Mouse (Mus musculus) kidney, adult 2 months (tissue): Measurements from ENCODE around the gene Il27ra. TPM values are rescaled to one million over a fixed set of nuclear protein-coding genes. Genes with fewer than 3 reads are reported as not detected.
"Not testable (repeated sequence)": the region's sequence is repeated elsewhere in the genome, so short reads cannot be mapped to it uniquely, and the experiment has no call there.

ENCODE experiments used
- DNase-seq: peaks from one replicate; pipeline ENCODE4 v3.0.0; 2021
- H3K27ac ChIP-seq: fragments of 200-500 bp; 2 replicates; pipeline ENCODE4 v1.5.1; 2012; ENCODE audit warnings: low read depth, low read length, control low read depth, inconsistent platforms; ENCODE audit not compliant: insufficient read depth
- H3K27me3 ChIP-seq: fragments of 200-500 bp; replicated peaks from 2 replicates; pipeline ENCODE4 v1.6.1; 2012; ENCODE audit warnings: mild to moderate bottlenecking, moderate library complexity, low read length, inconsistent platforms; ENCODE audit not compliant: control insufficient read depth, insufficient read depth
- H3K36me3 ChIP-seq: fragments of 200-500 bp; 2 replicates; pipeline ENCODE4 v1.6.1; 2012; ENCODE audit warnings: mild to moderate bottlenecking, moderate library complexity, low read length, inconsistent platforms; ENCODE audit not compliant: control insufficient read depth, insufficient read depth
- H3K4me1 ChIP-seq: fragments of 200-500 bp; 2 replicates; pipeline ENCODE4 v1.6.1; 2011; ENCODE audit warnings: low read length; ENCODE audit not compliant: control insufficient read depth, insufficient read depth
- H3K4me3 ChIP-seq: fragments of 200-500 bp; 2 replicates; pipeline ENCODE4 v1.5.1; 2011; ENCODE audit warnings: mild to moderate bottlenecking, low read depth, low read length, control low read depth; ENCODE audit not compliant: insufficient read depth
- CTCF ChIP-seq: fragments of 200-500 bp; conservative IDR thresholded peaks from 2 replicates; pipeline ENCODE4 v1.5.1; 2011; ENCODE audit warnings: low read depth, mild to moderate bottlenecking, control low read depth, low read length, moderate library complexity, mixed read lengths; ENCODE audit not compliant: insufficient read depth, insufficient read length
- POLR2A ChIP-seq: fragments of 200-500 bp; IDR thresholded peaks from one replicate; pipeline ENCODE4 v1.6.1; 2011; ENCODE audit warnings: low read depth, low read length, control low read depth
- WGBS: fragments of 180-500 bp; shearing (Covaris S2); methylation state at CpG from one replicate; pipeline ENCODE4 v1.1.7; 2018; 5-methylcytosine and 5-hydroxymethylcytosine counted together
- polyA plus RNA-seq: library from polyadenylated mRNA; depleted of rRNA; stranded (reverse); fragments of >200 nt; gene quantifications from 2 replicates; pipeline ENCODE4 v1.2.3, GENCODE M21; 2012

Gene Il27ra
- polyA plus RNA-seq, 1 experiment, result 5.6 TPM

DNA sequence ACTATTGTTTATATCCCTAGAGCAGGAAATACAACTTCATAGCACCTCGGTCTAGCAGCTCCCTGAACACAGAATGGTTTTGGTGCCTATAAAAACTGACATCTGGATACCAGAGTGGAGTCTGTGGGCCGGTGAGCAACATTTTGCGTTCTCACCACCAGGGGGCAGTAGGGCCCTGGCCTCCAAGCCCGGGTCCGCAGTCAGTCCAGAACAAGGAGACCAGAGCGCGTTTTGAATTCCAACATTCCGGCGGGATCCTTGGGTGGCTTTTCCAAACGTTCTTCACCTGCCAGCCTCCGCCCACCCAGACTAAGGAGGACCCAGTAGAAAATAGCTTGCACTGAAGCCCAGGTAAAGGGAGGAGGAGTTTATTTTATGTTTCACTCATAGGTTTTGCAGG is 32.5 kb downstream of the Il27ra start:
- Histone ChIP-seq H3K27me3 (no peaks in the 10 kb centered on the region), H3K4me1 (peaks cover 9% of the 10 kb centered on the region), H3K4me3 (no peak overlapping the region), H3K36me3 (no peaks in the 10 kb centered on the region), H3K27ac (no peak overlapping the region)
- peak; percentile 94 for DNase-seq
- WGBS, result 2% methylated on average over 11 of the region's 11 CpGs
- TF ChIP-seq CTCF, result peak; percentile 88
- TF ChIP-seq POLR2A, result no peak

DNA sequence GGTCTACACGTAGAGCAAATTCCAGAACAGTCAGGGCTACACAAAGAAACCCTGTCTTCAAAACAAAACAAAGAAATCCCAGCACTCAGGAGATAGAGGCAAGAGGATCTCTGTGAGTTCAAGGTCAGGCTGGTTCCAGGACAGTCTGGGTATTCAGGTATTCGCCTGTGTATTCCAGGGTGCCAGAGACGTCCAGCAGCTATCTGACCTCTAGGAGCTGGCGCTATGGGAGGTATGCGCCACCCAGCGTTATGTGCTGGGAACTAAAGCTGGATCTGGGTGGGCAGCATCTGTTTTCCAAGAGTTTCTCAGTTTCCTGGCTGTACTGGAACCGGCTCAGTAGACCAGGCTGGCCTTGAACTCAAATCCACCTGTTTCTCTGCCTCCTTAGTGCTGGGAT is 34.0 kb downstream of the Il27ra start:
- WGBS, result 49% methylated on average over 7 of the region's 7 CpGs
- no peaks in the 10 kb centered on the region for H3K27me3 ChIP-seq
- no peaks in the 10 kb centered on the region for H3K36me3 ChIP-seq
- H3K4me3 ChIP-seq, result no peak overlapping the region
- TF ChIP-seq POLR2A, result no peak
- TF ChIP-seq CTCF, result peak; percentile 51
- DNase-seq, result no peak
- H3K4me1 ChIP-seq, result peaks cover 13% of the 10 kb centered on the region
- H3K27ac ChIP-seq, result no peak overlapping the region

DNA sequence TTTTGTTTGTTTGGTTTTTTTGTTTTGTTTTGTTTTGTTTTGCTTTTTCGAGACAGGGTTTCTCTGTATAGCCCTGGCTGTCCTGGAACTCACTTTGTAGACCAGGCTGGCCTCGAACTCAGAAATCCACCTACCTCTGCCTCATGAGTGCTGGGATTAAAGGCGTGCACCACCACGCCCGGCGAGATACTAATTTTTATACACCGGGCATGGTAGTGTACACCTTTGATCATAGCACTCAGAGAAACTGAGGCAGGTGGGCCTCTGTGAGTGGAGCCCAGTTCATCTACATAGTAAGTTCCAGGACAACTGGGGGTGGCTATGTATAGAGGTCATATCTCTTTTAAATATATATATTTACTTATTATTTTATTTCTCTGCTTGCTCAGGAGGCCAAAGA is 36.9 kb downstream of the Il27ra start:
- not testable (repeated sequence) for H3K27me3 ChIP-seq, DNase-seq, H3K27ac ChIP-seq, H3K36me3 ChIP-seq, H3K4me3 ChIP-seq
- peaks cover 13% of the 10 kb centered on the region for H3K4me1 ChIP-seq
- 95% methylated on average over 7 of the region's 7 CpGs for WGBS

DNA sequence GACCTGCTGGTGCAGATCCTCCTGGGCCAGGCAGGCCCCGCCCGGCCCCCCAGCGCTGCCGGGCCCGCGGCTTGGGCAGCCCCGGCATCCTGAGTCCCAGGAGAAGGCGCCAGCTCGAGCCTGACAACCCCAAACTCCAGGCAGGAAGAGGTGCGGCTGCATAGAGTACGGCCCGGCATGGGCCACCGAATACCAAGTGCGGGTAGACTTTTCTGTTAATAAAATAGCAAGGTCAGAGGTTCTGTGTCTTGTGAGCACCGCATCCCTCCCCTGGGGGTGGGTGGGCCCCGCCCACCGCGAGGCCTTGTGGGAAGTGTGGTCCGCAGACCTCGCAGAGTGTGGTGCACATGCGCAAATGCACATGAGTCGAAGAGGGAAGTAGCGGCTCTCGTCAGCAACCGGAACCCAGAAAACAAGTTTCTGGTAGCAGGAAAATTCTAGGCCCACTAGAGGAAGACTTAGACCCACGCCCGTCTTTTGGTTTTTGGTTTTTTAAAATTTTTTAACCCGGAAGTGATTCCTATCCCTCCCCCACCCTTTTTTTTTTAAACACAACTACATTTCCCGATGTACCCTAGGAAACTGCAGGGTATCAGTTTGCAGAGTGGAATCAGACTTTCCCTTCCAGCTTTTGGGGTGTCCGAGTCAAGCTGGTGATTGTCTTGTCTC is 37.7 kb downstream of the Il27ra start:
- Histone ChIP-seq H3K4me3 (peak overlapping the region; percentile 68), H3K27ac (peak overlapping the region; percentile 78), H3K27me3 (no peaks in the 10 kb centered on the region), H3K4me1 (peaks cover 11% of the 10 kb centered on the region; the same call in 1 of the 2 replicates), H3K36me3 (no peaks in the 10 kb centered on the region)
- under 1% methylated on average over 30 of the region's 30 CpGs for WGBS
- DNase-seq, result peak; percentile 98
- TF ChIP-seq POLR2A (no peak), CTCF (no peak)

DNA sequence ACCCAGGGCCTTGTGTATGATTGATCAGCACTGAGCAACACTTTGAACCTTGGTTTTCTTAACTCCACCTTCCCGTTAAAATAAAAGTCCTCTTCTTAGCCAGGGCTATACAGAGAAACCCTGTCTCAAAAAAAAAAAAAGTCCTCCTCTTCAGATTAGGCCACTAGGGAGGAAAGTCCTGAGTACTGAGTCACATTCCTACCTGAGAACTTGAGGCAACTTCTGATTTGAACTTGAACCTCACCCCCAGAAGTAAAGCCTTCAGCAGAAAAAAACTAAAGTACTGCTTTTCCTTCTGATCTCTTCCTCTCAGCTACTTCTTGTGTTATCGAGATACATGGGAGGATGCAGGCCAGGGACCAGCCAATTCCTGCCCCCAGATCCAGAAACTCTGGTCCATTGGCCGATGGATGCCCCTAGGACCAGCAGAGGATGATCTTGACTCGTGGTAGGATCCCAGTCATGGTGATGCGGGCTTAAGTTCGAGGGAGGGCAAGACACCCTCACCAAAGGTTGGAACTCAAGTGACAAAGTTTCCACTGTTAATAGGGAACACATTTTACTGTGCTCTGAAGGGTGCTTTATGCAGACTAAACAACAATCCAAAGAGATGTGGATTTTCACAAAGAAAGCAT is 38.7 kb downstream of the Il27ra start:
- peak overlapping the region; percentile 68 for H3K4me3 ChIP-seq
- peak overlapping the region; percentile 78; the same call in 1 of the 2 replicates for H3K27ac ChIP-seq
- H3K27me3 ChIP-seq, result no peaks in the 10 kb centered on the region
- no peaks in the 10 kb centered on the region for H3K36me3 ChIP-seq
- peak; percentile 37 for DNase-seq
- H3K4me1 ChIP-seq, result peaks cover 18% of the 10 kb centered on the region; the same call in 1 of the 2 replicates
- TF ChIP-seq POLR2A, result no peak
- no peak for TF ChIP-seq CTCF
- WGBS, result 48% methylated on average over 6 of the region's 6 CpGs

DNA sequence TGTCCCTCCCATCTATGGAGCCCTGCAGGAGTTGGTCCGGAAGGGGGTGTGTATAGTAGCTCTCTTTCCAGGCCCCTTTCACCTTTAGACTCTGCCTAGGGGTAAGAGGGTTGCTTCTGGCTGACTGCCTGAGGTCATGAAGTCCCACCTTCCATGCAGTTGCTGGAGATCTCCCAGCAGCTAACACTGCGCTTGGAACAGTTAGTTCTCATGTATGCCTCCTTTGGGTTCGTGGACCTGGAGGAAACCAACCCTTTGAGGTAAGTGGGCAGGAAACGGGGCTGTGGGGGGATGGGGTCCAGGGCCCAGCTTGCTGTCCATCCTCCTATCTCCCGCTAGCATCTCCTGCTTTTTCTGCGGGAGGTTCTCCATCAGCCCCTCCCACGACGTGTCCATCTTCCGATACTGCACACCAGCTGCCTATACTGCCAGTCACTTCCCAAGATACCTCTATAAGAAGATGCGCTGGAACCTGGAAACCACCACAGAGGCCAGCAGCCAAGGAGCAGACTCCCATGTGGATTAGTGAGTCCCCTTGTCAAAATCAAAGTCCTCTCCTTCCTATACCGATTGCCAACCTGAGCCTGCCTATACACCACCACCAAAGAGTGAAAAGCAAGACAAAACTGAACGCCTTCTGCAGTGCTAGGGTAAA is 39.3 kb downstream of the Il27ra start:
- TF ChIP-seq POLR2A, result no peak
- TF ChIP-seq CTCF, result no peak
- Histone ChIP-seq H3K36me3 (no peaks in the 10 kb centered on the region), H3K4me1 (peaks cover 18% of the 10 kb centered on the region; the same call in 1 of the 2 replicates), H3K27ac (peak overlapping the region; percentile 24; the same call in 1 of the 2 replicates), H3K4me3 (peak overlapping the region; percentile 11; the same call in 1 of the 2 replicates), H3K27me3 (no peaks in the 10 kb centered on the region)
- WGBS, result 46% methylated on average over 12 of the region's 12 CpGs
- peak; percentile 68 for DNase-seq

DNA sequence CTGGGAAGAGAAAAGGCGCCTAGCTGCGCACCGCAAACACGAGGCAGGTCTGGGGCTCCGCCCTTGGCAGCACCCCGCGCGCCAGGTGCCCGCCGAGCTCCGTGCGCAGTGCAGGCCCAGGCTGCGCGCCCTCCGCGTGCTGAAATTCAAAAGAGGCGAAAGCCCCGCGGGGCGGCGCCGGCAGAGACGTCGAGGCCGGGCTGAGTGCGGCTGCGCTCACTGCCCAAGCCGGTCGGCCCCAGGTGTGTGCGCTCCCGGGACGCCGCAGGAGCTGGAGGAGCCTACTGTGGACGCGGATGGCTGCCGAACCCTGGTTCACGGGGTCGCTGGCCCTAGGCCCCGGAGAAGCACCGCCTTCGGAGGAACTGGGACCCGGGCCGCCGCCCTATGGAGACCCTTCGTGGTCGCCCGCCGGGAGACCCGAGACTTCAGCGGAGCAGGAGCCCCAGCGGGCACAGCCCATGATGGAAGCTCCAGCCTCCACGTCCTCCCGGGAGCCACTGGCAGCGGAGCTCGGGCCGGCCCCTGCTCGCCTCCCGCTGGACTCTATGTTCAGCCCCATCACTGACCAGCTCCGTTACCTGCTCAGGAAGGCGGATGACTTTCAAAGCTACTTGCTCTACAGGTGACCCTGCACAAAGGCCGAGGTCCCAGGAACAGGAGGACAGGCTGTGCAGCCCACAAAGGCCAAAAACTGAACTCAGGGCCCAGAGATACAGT is 40.9 kb downstream of the Il27ra start, which contains the start of gene 1700067K01Rik:
TSS of gene 1700067K01Rik (plus strand) at position 222 of the 720 bp plus-strand sequence.
- H3K36me3 ChIP-seq, result no peaks in the 10 kb centered on the region
- TF ChIP-seq POLR2A (no peak), CTCF (no peak)
- no peak within 1 kb of the TSS for H3K27ac ChIP-seq
- H3K4me3 ChIP-seq, result no peak within 1 kb of the TSS
- H3K4me1 ChIP-seq, result peaks cover 18% of the 10 kb centered on the region; the same call in 1 of the 2 replicates
- no peak for DNase-seq
- no peaks in the 10 kb centered on the region for H3K27me3 ChIP-seq
- 70% methylated on average over 61 of the region's 61 CpGs for WGBS
